Mouse (Mus musculus): ENCODE results near the gene Sun2. TPM values are rescaled to one million over a fixed set of nuclear protein-coding genes. Genes with fewer than 3 reads are reported as not detected.

Sun2 gene
- polyA plus RNA-seq, 1 experiment from 2014 or later, result 4.8 TPM

- Histone ChIP-seq H3K4me3 (ENCODE audit: low read depth, low read length) (no peak overlapping the region), H3K9me3 (replicated peaks; ENCODE audit: control insufficient read depth, low read length) (no peaks in the 10 kb centered on the region), H3K9ac (ENCODE audit: low read length) (no peak overlapping the region), H3K27ac (ENCODE audit: low read depth, low read length) (no peak overlapping the region), H3K27me3 (replicated peaks; ENCODE audit: control insufficient read depth, insufficient read depth, low read length) (no peaks in the 10 kb centered on the region), H3K4me1 (ENCODE audit: control insufficient read depth, insufficient read depth, low read length) (no peaks in the 10 kb centered on the region), H3K4me2 (ENCODE audit: low read length) (no peak overlapping the region), H3K36me3 (ENCODE audit: control insufficient read depth, insufficient read depth, low read length) (peaks cover 44% of the 10 kb centered on the region)
- peak; percentile 13 for DNase-seq (ENCODE audit: low spot score)
- 81% methylated on average over 17 of the region's 17 CpGs for WGBS
- ATAC-seq, result no peak
Observed at GRCm38 (mm10) chr15:79706603-79707214, 35.6 kb downstream of the Sun2 start.

GRCm38 (mm10) chr15:79697558-79698187 lies 44.7 kb downstream of the Sun2 start:
- Histone ChIP-seq H3K36me3 (ENCODE audit: control insufficient read depth, insufficient read depth, low read length) (peaks cover 11% of the 10 kb centered on the region), H3K9me3 (replicated peaks; ENCODE audit: control insufficient read depth, low read length) (no peaks in the 10 kb centered on the region), H3K27ac (ENCODE audit: low read depth, low read length) (peak overlapping the region; percentile 84), H3K4me2 (ENCODE audit: low read length) (no peak overlapping the region), H3K9ac (ENCODE audit: low read length) (no peak overlapping the region), H3K4me1 (ENCODE audit: control insufficient read depth, insufficient read depth, low read length) (peaks cover 2% of the 10 kb centered on the region), H3K4me3 (ENCODE audit: low read depth, low read length) (no peak overlapping the region), H3K27me3 (replicated peaks; ENCODE audit: control insufficient read depth, insufficient read depth, low read length) (no peaks in the 10 kb centered on the region)
- WGBS, result 77% methylated on average over 9 of the region's 9 CpGs
- ATAC-seq (peak; percentile 12; the same call in 1 of the 2 replicates), DNase-seq (ENCODE audit: low spot score) (no peak)

- whole genome bisulfite sequencing, result 67% methylated on average over 6 of the region's 6 CpGs
- peak overlapping the region; percentile 84 for H3K27ac ChIP-seq (ENCODE audit: low read depth, low read length)
- peak; percentile 80 for ATAC-seq
Observed at GRCm38 (mm10) chr15:79697011-79697410, 45.3 kb downstream of the Sun2 start.

GRCm38 (mm10) chr15:79696508-79696907 lies 45.8 kb downstream of the Sun2 start:
- WGBS, result 94% methylated on average over 2 of the region's 2 CpGs
- Histone ChIP-seq H3K4me1 (ENCODE audit: control insufficient read depth, insufficient read depth, low read length) (peaks cover 14% of the 10 kb centered on the region), H3K27ac (ENCODE audit: low read depth, low read length) (peak overlapping the region; percentile 84; the same call in 1 of the 2 replicates)

More at GRCm38 (mm10) chr15:79697011-79697410, 45.3 kb downstream of the Sun2 start:
- Histone ChIP-seq H3K27me3 (replicated peaks; ENCODE audit: control insufficient read depth, insufficient read depth, low read length) (no peaks in the 10 kb centered on the region), H3K36me3 (ENCODE audit: control insufficient read depth, insufficient read depth, low read length) (peaks cover 11% of the 10 kb centered on the region), H3K9me3 (replicated peaks; ENCODE audit: control insufficient read depth, low read length) (no peaks in the 10 kb centered on the region), H3K9ac (ENCODE audit: low read length) (no peak overlapping the region), H3K4me3 (ENCODE audit: low read depth, low read length) (no peak overlapping the region), H3K4me2 (ENCODE audit: low read length) (no peak overlapping the region), H3K4me1 (ENCODE audit: control insufficient read depth, insufficient read depth, low read length) (peaks cover 9% of the 10 kb centered on the region)
- DNase-seq (ENCODE audit: low spot score), result peak; percentile 61

GRCm38 (mm10) chr15:79695516-79695915 lies 46.8 kb downstream of the Sun2 start:
- Histone ChIP-seq H3K9ac (ENCODE audit: low read length) (no peak overlapping the region), H3K36me3 (ENCODE audit: control insufficient read depth, insufficient read depth, low read length) (peaks cover 11% of the 10 kb centered on the region), H3K4me2 (ENCODE audit: low read length) (no peak overlapping the region), H3K27me3 (replicated peaks; ENCODE audit: control insufficient read depth, insufficient read depth, low read length) (no peaks in the 10 kb centered on the region), H3K9me3 (replicated peaks; ENCODE audit: control insufficient read depth, low read length) (no peaks in the 10 kb centered on the region), H3K4me1 (ENCODE audit: control insufficient read depth, insufficient read depth, low read length) (peaks cover 16% of the 10 kb centered on the region), H3K27ac (ENCODE audit: low read depth, low read length) (no peak overlapping the region), H3K4me3 (ENCODE audit: low read depth, low read length) (no peak overlapping the region)
- ATAC-seq (no peak), DNase-seq (ENCODE audit: low spot score) (no peak)
- 85% methylated on average over 3 of the region's 3 CpGs for WGBS

More at GRCm38 (mm10) chr15:79696508-79696907, 45.8 kb downstream of the Sun2 start:
- Histone ChIP-seq H3K4me3 (ENCODE audit: low read depth, low read length) (no peak overlapping the region), H3K9ac (ENCODE audit: low read length) (no peak overlapping the region), H3K27me3 (replicated peaks; ENCODE audit: control insufficient read depth, insufficient read depth, low read length) (no peaks in the 10 kb centered on the region), H3K9me3 (replicated peaks; ENCODE audit: control insufficient read depth, low read length) (no peaks in the 10 kb centered on the region), H3K4me2 (ENCODE audit: low read length) (no peak overlapping the region), H3K36me3 (ENCODE audit: control insufficient read depth, insufficient read depth, low read length) (peaks cover 11% of the 10 kb centered on the region)
- no peak for ATAC-seq
- no peak for DNase-seq (ENCODE audit: low spot score)

GRCm38 (mm10) chr15:79694512-79694911 lies 47.8 kb downstream of the Sun2 start:
- H3K36me3 ChIP-seq (ENCODE audit: control insufficient read depth, insufficient read depth, low read length), result peaks cover 11% of the 10 kb centered on the region
- peaks cover 21% of the 10 kb centered on the region for H3K4me1 ChIP-seq (ENCODE audit: control insufficient read depth, insufficient read depth, low read length)
- no peak for ATAC-seq
- H3K9me3 ChIP-seq (replicated peaks; ENCODE audit: control insufficient read depth, low read length), result no peaks in the 10 kb centered on the region
- no peak overlapping the region for H3K4me2 ChIP-seq (ENCODE audit: low read length)
- no peak overlapping the region for H3K9ac ChIP-seq (ENCODE audit: low read length)
- no peak for DNase-seq (ENCODE audit: low spot score)
- H3K27me3 ChIP-seq (replicated peaks; ENCODE audit: control insufficient read depth, insufficient read depth, low read length), result no peaks in the 10 kb centered on the region
- no peak overlapping the region for H3K27ac ChIP-seq (ENCODE audit: low read depth, low read length)
- 94% methylated on average over 4 of the region's 4 CpGs for WGBS
- no peak overlapping the region for H3K4me3 ChIP-seq (ENCODE audit: low read depth, low read length)

- WGBS, result 93% methylated on average over 11 of the region's 11 CpGs
- no peak overlapping the region for H3K4me3 ChIP-seq (ENCODE audit: low read depth, low read length)
- no peak for ATAC-seq
- H3K27ac ChIP-seq (ENCODE audit: low read depth, low read length), result no peak overlapping the region
- peaks cover 9% of the 10 kb centered on the region for H3K36me3 ChIP-seq (ENCODE audit: control insufficient read depth, insufficient read depth, low read length)
- H3K27me3 ChIP-seq (replicated peaks; ENCODE audit: control insufficient read depth, insufficient read depth, low read length), result no peaks in the 10 kb centered on the region
- H3K9ac ChIP-seq (ENCODE audit: low read length), result no peak overlapping the region
- H3K4me2 ChIP-seq (ENCODE audit: low read length), result no peak overlapping the region
- H3K4me1 ChIP-seq (ENCODE audit: control insufficient read depth, insufficient read depth, low read length), result peaks cover 21% of the 10 kb centered on the region
- H3K9me3 ChIP-seq (replicated peaks; ENCODE audit: control insufficient read depth, low read length), result no peaks in the 10 kb centered on the region
- no peak for DNase-seq (ENCODE audit: low spot score)
Observed at GRCm38 (mm10) chr15:79693740-79694139, 48.6 kb downstream of the Sun2 start.

- Histone ChIP-seq H3K4me2 (ENCODE audit: low read length) (peak overlapping the region; percentile 14; the same call in 1 of the 2 replicates), H3K27me3 (replicated peaks; ENCODE audit: control insufficient read depth, insufficient read depth, low read length) (no peaks in the 10 kb centered on the region), H3K4me1 (ENCODE audit: control insufficient read depth, insufficient read depth, low read length) (peaks cover 26% of the 10 kb centered on the region), H3K27ac (ENCODE audit: low read depth, low read length) (no peak overlapping the region), H3K36me3 (ENCODE audit: control insufficient read depth, insufficient read depth, low read length) (peaks cover 9% of the 10 kb centered on the region), H3K9me3 (replicated peaks; ENCODE audit: control insufficient read depth, low read length) (no peaks in the 10 kb centered on the region), H3K9ac (ENCODE audit: low read length) (peak overlapping the region; percentile 22; the same call in 1 of the 2 replicates), H3K4me3 (ENCODE audit: low read depth, low read length) (peak overlapping the region; percentile 93; the same call in 1 of the 2 replicates)
- ATAC-seq, result no peak
- no peak for DNase-seq (ENCODE audit: low spot score)
- 76% methylated on average over 5 of the region's 5 CpGs for WGBS
Observed at GRCm38 (mm10) chr15:79692334-79692733, 50.0 kb downstream of the Sun2 start.

GRCm38 (mm10) chr15:79691023-79691508 lies 51.3 kb downstream of the Sun2 start:
- no peaks in the 10 kb centered on the region for H3K9me3 ChIP-seq (replicated peaks; ENCODE audit: control insufficient read depth, low read length)
- peak overlapping the region; percentile 87 for H3K9ac ChIP-seq (ENCODE audit: low read length)
- H3K4me1 ChIP-seq (ENCODE audit: control insufficient read depth, insufficient read depth, low read length), result peaks cover 31% of the 10 kb centered on the region
- H3K4me3 ChIP-seq (ENCODE audit: low read depth, low read length), result peak overlapping the region; percentile 93
- ATAC-seq (peak; percentile 16; the same call in 1 of the 2 replicates), DNase-seq (ENCODE audit: low spot score) (peak; percentile 20)
- H3K36me3 ChIP-seq (ENCODE audit: control insufficient read depth, insufficient read depth, low read length), result peaks cover 6% of the 10 kb centered on the region
- peak overlapping the region; percentile 84 for H3K27ac ChIP-seq (ENCODE audit: low read depth, low read length)
- under 1% methylated on average over 44 of the region's 53 CpGs for WGBS
- H3K4me2 ChIP-seq (ENCODE audit: low read length), result peak overlapping the region; percentile 97
- no peaks in the 10 kb centered on the region for H3K27me3 ChIP-seq (replicated peaks; ENCODE audit: control insufficient read depth, insufficient read depth, low read length)
